Mouse (Mus musculus): Measurements from ENCODE around the gene Dnajb12. TPM values are rescaled to one million over a fixed set of nuclear protein-coding genes. Genes with fewer than 3 reads are reported as not detected.
A peak's percentile ranks its signal among the peaks of the same experiment; 100 is the strongest.

Gene Dnajb12
- polyA plus RNA-seq, 2 experiments = 26.3 to 34.1 TPM

- Histone ChIP-seq H3K27me3 (ENCODE audit: control insufficient read depth, insufficient read depth, low read length) (no peaks in the 10 kb centered on the region), H3K4me1 (ENCODE audit: control insufficient read depth, insufficient read depth, low read length) (peaks cover 12% of the 10 kb centered on the region), H3K4me3 (replicated peaks; ENCODE audit: low read length) (no peak overlapping the region), H3K9me3 (ENCODE audit: control insufficient read depth, low read length) (no peaks in the 10 kb centered on the region), H3K36me3 (ENCODE audit: control insufficient read depth, insufficient read depth, low read length) (no peaks in the 10 kb centered on the region), H3K27ac (replicated peaks; ENCODE audit: low read depth, low read length) (no peak overlapping the region), H3K4me2 (replicated peaks; ENCODE audit: low read depth, low read length, severe bottlenecking) (no peak overlapping the region), H3K9ac (ENCODE audit: low read depth, low read length, severe bottlenecking) (no peak overlapping the region)
- ATAC-seq (ENCODE audit: low FRiP score, low read depth) (no peak), DNase-seq (ENCODE audit: low spot score) (no peak)
- WGBS = 76% methylated on average over 7 of the region's 7 CpGs
- TF ChIP-seq POLR2A (IDR thresholded peaks at IDR 0.05; ENCODE audit: borderline replicate concordance, extremely low read depth, insufficient read depth, insufficient read length) = no peak
Observed at GRCm38 (mm10) chr10:59929205-59929604, 49.8 kb downstream of the Dnajb12 start.

- peak overlapping the region; percentile 42 for H3K4me2 ChIP-seq (replicated peaks; ENCODE audit: low read depth, low read length, severe bottlenecking)
- WGBS = 19% methylated on average over 10 of the region's 10 CpGs
- ATAC-seq (ENCODE audit: low FRiP score, low read depth) = peak; percentile 91
Observed at GRCm38 (mm10) chr10:59930996-59931395, 51.6 kb downstream of the Dnajb12 start.

GRCm38 (mm10) chr10:59932521-59932920 is 53.2 kb downstream of the Dnajb12 start:
- no peak overlapping the region for H3K4me3 ChIP-seq (replicated peaks; ENCODE audit: low read length)
- H3K27ac ChIP-seq (replicated peaks; ENCODE audit: low read depth, low read length) = no peak overlapping the region
- DNase-seq (ENCODE audit: low spot score) = no peak
- H3K4me1 ChIP-seq (ENCODE audit: control insufficient read depth, insufficient read depth, low read length) = peaks cover 13% of the 10 kb centered on the region
- TF ChIP-seq POLR2A (IDR thresholded peaks at IDR 0.05; ENCODE audit: borderline replicate concordance, extremely low read depth, insufficient read depth, insufficient read length) = no peak
- no peak for ATAC-seq (ENCODE audit: low FRiP score, low read depth)
- H3K27me3 ChIP-seq (ENCODE audit: control insufficient read depth, insufficient read depth, low read length) = no peaks in the 10 kb centered on the region
- H3K9ac ChIP-seq (ENCODE audit: low read depth, low read length, severe bottlenecking) = no peak overlapping the region
- 76% methylated on average over 6 of the region's 6 CpGs for WGBS
- no peak overlapping the region for H3K4me2 ChIP-seq (replicated peaks; ENCODE audit: low read depth, low read length, severe bottlenecking)
- H3K9me3 ChIP-seq (ENCODE audit: control insufficient read depth, low read length) = no peaks in the 10 kb centered on the region
- no peaks in the 10 kb centered on the region for H3K36me3 ChIP-seq (ENCODE audit: control insufficient read depth, insufficient read depth, low read length)

More at GRCm38 (mm10) chr10:59930996-59931395, 51.6 kb downstream of the Dnajb12 start:
- Histone ChIP-seq H3K4me1 (ENCODE audit: control insufficient read depth, insufficient read depth, low read length) (peaks cover 8% of the 10 kb centered on the region), H3K27me3 (ENCODE audit: control insufficient read depth, insufficient read depth, low read length) (no peaks in the 10 kb centered on the region), H3K9me3 (ENCODE audit: control insufficient read depth, low read length) (no peaks in the 10 kb centered on the region), H3K36me3 (ENCODE audit: control insufficient read depth, insufficient read depth, low read length) (no peaks in the 10 kb centered on the region), H3K4me3 (replicated peaks; ENCODE audit: low read length) (no peak overlapping the region; the same call in 1 of the 2 replicates), H3K27ac (replicated peaks; ENCODE audit: low read depth, low read length) (0 out of 2 replicates have a peak overlapping the region, but pooled peaks have one; percentile 19), H3K9ac (ENCODE audit: low read depth, low read length, severe bottlenecking) (no peak overlapping the region)
- peak; percentile 77 for DNase-seq (ENCODE audit: low spot score)
- no peak for TF ChIP-seq POLR2A (IDR thresholded peaks at IDR 0.05; ENCODE audit: borderline replicate concordance, extremely low read depth, insufficient read depth, insufficient read length)

GRCm38 (mm10) chr10:59934039-59934438 is 54.7 kb downstream of the Dnajb12 start:
- ATAC-seq (ENCODE audit: low FRiP score, low read depth) = no peak
- WGBS = 58% methylated on average over 3 of the region's 3 CpGs
- no peak for TF ChIP-seq POLR2A (IDR thresholded peaks at IDR 0.05; ENCODE audit: borderline replicate concordance, extremely low read depth, insufficient read depth, insufficient read length)
- H3K9me3 ChIP-seq (ENCODE audit: control insufficient read depth, low read length) = no peaks in the 10 kb centered on the region
- no peak overlapping the region for H3K4me2 ChIP-seq (replicated peaks; ENCODE audit: low read depth, low read length, severe bottlenecking)
- no peak overlapping the region for H3K9ac ChIP-seq (ENCODE audit: low read depth, low read length, severe bottlenecking)
- no peaks in the 10 kb centered on the region for H3K27me3 ChIP-seq (ENCODE audit: control insufficient read depth, insufficient read depth, low read length)
- no peak overlapping the region for H3K27ac ChIP-seq (replicated peaks; ENCODE audit: low read depth, low read length)
- H3K36me3 ChIP-seq (ENCODE audit: control insufficient read depth, insufficient read depth, low read length) = no peaks in the 10 kb centered on the region
- no peak overlapping the region for H3K4me3 ChIP-seq (replicated peaks; ENCODE audit: low read length)
- no peak for DNase-seq (ENCODE audit: low spot score)
- peaks cover 13% of the 10 kb centered on the region for H3K4me1 ChIP-seq (ENCODE audit: control insufficient read depth, insufficient read depth, low read length)

GRCm38 (mm10) chr10:59936058-59936856 is 56.9 kb downstream of the Dnajb12 start:
- DNase-seq (ENCODE audit: low spot score) (no peak), ATAC-seq (ENCODE audit: low FRiP score, low read depth) (0 out of 2 replicates have a peak, but pooled peaks have one; percentile 15)
- Histone ChIP-seq H3K4me2 (replicated peaks; ENCODE audit: low read depth, low read length, severe bottlenecking) (no peak overlapping the region), H3K36me3 (ENCODE audit: control insufficient read depth, insufficient read depth, low read length) (no peaks in the 10 kb centered on the region), H3K9ac (ENCODE audit: low read depth, low read length, severe bottlenecking) (no peak overlapping the region), H3K4me3 (replicated peaks; ENCODE audit: low read length) (no peak overlapping the region), H3K9me3 (ENCODE audit: control insufficient read depth, low read length) (no peaks in the 10 kb centered on the region), H3K4me1 (ENCODE audit: control insufficient read depth, insufficient read depth, low read length) (peaks cover 6% of the 10 kb centered on the region), H3K27me3 (ENCODE audit: control insufficient read depth, insufficient read depth, low read length) (no peaks in the 10 kb centered on the region), H3K27ac (replicated peaks; ENCODE audit: low read depth, low read length) (no peak overlapping the region)
- TF ChIP-seq POLR2A (IDR thresholded peaks at IDR 0.05; ENCODE audit: borderline replicate concordance, extremely low read depth, insufficient read depth, insufficient read length) = no peak
- 36% methylated on average over 8 of the region's 8 CpGs for WGBS

Measured in limb, embryonic 14.5 days (tissue).